Mouse (Mus musculus) liver, embryonic 12.5 days (tissue): ENCODE measurements around the gene Lpar1. TPM values are rescaled to one million over a fixed set of nuclear protein-coding genes. Genes with fewer than 3 reads are reported as not detected.

ENCODE experiments used
- ATAC-seq: fragments of 200-750 bp; cut with Nextera tagmentation; 2 replicates; pipeline ENCODE4 v1.8.0; 2017; ENCODE audit warnings: moderate number of reproducible peaks, mild to moderate bottlenecking, moderate library complexity
- H3K27ac ChIP-seq: fragments of 300-500 bp; sonication (generic); 2 replicates; pipeline ENCODE4 v1.5.1; 2016; ENCODE audit warnings: mild to moderate bottlenecking
- H3K27me3 ChIP-seq: fragments of 300-500 bp; sonication (generic); replicated peaks from 2 replicates; pipeline ENCODE4 v1.6.1; 2016; ENCODE audit warnings: mild to moderate bottlenecking, moderate library complexity
- H3K36me3 ChIP-seq: fragments of 300-500 bp; sonication (generic); 2 replicates; pipeline ENCODE4 v1.6.1; 2016; ENCODE audit warnings: mild to moderate bottlenecking, moderate library complexity
- H3K4me1 ChIP-seq: fragments of 300-500 bp; sonication (generic); 2 replicates; pipeline ENCODE4 v1.6.1; 2016
- H3K4me2 ChIP-seq: fragments of 300-500 bp; sonication (generic); 2 replicates; pipeline ENCODE4 v1.6.1; 2016; ENCODE audit warnings: mild to moderate bottlenecking, moderate library complexity
- H3K4me3 ChIP-seq: fragments of 300-500 bp; sonication (generic); 2 replicates; pipeline ENCODE4 v1.5.1; 2016; ENCODE audit warnings: mild to moderate bottlenecking, moderate library complexity
- H3K9ac ChIP-seq: fragments of 300-500 bp; sonication (generic); 2 replicates; pipeline ENCODE4 v1.6.1; 2016; ENCODE audit warnings: mild to moderate bottlenecking, moderate library complexity
- H3K9me3 ChIP-seq: fragments of 300-500 bp; sonication (generic); replicated peaks from 2 replicates; pipeline ENCODE4 v1.6.1; 2016; ENCODE audit warnings: mild to moderate bottlenecking, moderate library complexity
- WGBS: fragments of 180-500 bp; shearing (Covaris S2); methylation state at CpG from one replicate; pipeline ENCODE4 v1.1.7; 2016; ENCODE audit not compliant: insufficient replicate concordance; 5-methylcytosine and 5-hydroxymethylcytosine counted together
- polyA plus RNA-seq: library from polyadenylated mRNA; unstranded; fragments of >200 nt; fragmentation: Nextera tagmentation; extraction: Ambion mirVana; gene quantifications from 2 replicates; pipeline ENCODE4 v1.2.1, GENCODE M21; 2016

Gene Lpar1
- polyA plus RNA-seq, result 8.8 and 10.9 TPM in 2 replicates

- H3K4me3 ChIP-seq, result peak within 1 kb of the TSS; percentile 61
- H3K36me3 ChIP-seq, result no peaks in the 10 kb centered on the region
- no peak for ATAC-seq
- H3K27ac ChIP-seq, result no peak within 1 kb of the TSS
- peaks cover 18% of the 10 kb centered on the region for H3K4me1 ChIP-seq
- peaks cover 37% of the 10 kb centered on the region for H3K27me3 ChIP-seq
- H3K9ac ChIP-seq, result peak within 1 kb of the TSS; percentile 53
- 7% methylated on average over 18 of the region's 19 CpGs for WGBS
- peak within 1 kb of the TSS; percentile 82 for H3K4me2 ChIP-seq
- no peaks in the 10 kb centered on the region for H3K9me3 ChIP-seq
Measured at GRCm38 (mm10) chr4:58553631-58554358, at the start of gene Lpar1. Gene Lpar1, minus strand, starts transcription at chr4:58553898.

- Histone ChIP-seq H3K36me3 (no peaks in the 10 kb centered on the region), H3K9ac (no peak overlapping the region), H3K27ac (no peak overlapping the region), H3K4me3 (no peak overlapping the region), H3K27me3 (no peaks in the 10 kb centered on the region), H3K4me2 (no peak overlapping the region), H3K4me1 (no peaks in the 10 kb centered on the region), H3K9me3 (no peaks in the 10 kb centered on the region)
- WGBS, result 12% methylated on average over 2 of the region's 2 CpGs
- ATAC-seq, result no peak
Measured at GRCm38 (mm10) chr4:58585942-58586341, 32.2 kb upstream of the Lpar1 start.

GRCm38 (mm10) chr4:58581191-58581590 lies 27.5 kb upstream of the Lpar1 start:
- Histone ChIP-seq H3K27ac (no peak overlapping the region), H3K4me3 (no peak overlapping the region), H3K4me2 (no peak overlapping the region), H3K4me1 (no peaks in the 10 kb centered on the region), H3K9ac (no peak overlapping the region), H3K9me3 (no peaks in the 10 kb centered on the region), H3K27me3 (no peaks in the 10 kb centered on the region), H3K36me3 (no peaks in the 10 kb centered on the region)
- ATAC-seq, result no peak
- 52% methylated on average over 7 of the region's 7 CpGs for WGBS

GRCm38 (mm10) chr4:58580516-58580915 lies 26.8 kb upstream of the Lpar1 start:
- Histone ChIP-seq H3K4me1 (no peaks in the 10 kb centered on the region), H3K4me3 (no peak overlapping the region), H3K9ac (no peak overlapping the region), H3K36me3 (no peaks in the 10 kb centered on the region), H3K27ac (no peak overlapping the region), H3K27me3 (no peaks in the 10 kb centered on the region), H3K4me2 (no peak overlapping the region), H3K9me3 (no peaks in the 10 kb centered on the region)
- ATAC-seq, result no peak
- 81% methylated on average over 5 of the region's 5 CpGs for WGBS

GRCm38 (mm10) chr4:58580098-58580497 lies 26.4 kb upstream of the Lpar1 start:
- Histone ChIP-seq H3K27me3 (no peaks in the 10 kb centered on the region), H3K9ac (no peak overlapping the region), H3K4me2 (no peak overlapping the region), H3K4me3 (no peak overlapping the region), H3K9me3 (no peaks in the 10 kb centered on the region), H3K36me3 (no peaks in the 10 kb centered on the region), H3K4me1 (no peaks in the 10 kb centered on the region), H3K27ac (no peak overlapping the region)
- 61% methylated on average over 10 of the region's 10 CpGs for WGBS
- no peak for ATAC-seq

- H3K4me3 ChIP-seq, result no peak overlapping the region
- 56% methylated on average over 2 of the region's 2 CpGs for WGBS
- no peak overlapping the region for H3K9ac ChIP-seq
- no peaks in the 10 kb centered on the region for H3K27me3 ChIP-seq
- no peak overlapping the region for H3K4me2 ChIP-seq
- H3K4me1 ChIP-seq, result no peaks in the 10 kb centered on the region
- no peaks in the 10 kb centered on the region for H3K9me3 ChIP-seq
- ATAC-seq, result no peak
- no peak overlapping the region for H3K27ac ChIP-seq
- no peaks in the 10 kb centered on the region for H3K36me3 ChIP-seq
Measured at GRCm38 (mm10) chr4:58578488-58578887, 24.8 kb upstream of the Lpar1 start.

GRCm38 (mm10) chr4:58577382-58578048 lies 23.8 kb upstream of the Lpar1 start:
- Histone ChIP-seq H3K4me3 (no peak overlapping the region), H3K9me3 (no peaks in the 10 kb centered on the region), H3K36me3 (no peaks in the 10 kb centered on the region), H3K27me3 (no peaks in the 10 kb centered on the region), H3K9ac (no peak overlapping the region), H3K27ac (no peak overlapping the region), H3K4me1 (no peaks in the 10 kb centered on the region), H3K4me2 (no peak overlapping the region)
- 26% methylated on average over 5 of the region's 5 CpGs for WGBS
- no peak for ATAC-seq

- no peaks in the 10 kb centered on the region for H3K9me3 ChIP-seq
- H3K36me3 ChIP-seq, result no peaks in the 10 kb centered on the region
- H3K4me3 ChIP-seq, result no peak overlapping the region
- no peak for ATAC-seq
- no peaks in the 10 kb centered on the region for H3K4me1 ChIP-seq
- no peak overlapping the region for H3K9ac ChIP-seq
- 63% methylated on average over 6 of the region's 6 CpGs for WGBS
- H3K27ac ChIP-seq, result no peak overlapping the region
- H3K27me3 ChIP-seq, result no peaks in the 10 kb centered on the region
- H3K4me2 ChIP-seq, result no peak overlapping the region
Measured at GRCm38 (mm10) chr4:58575831-58576230, 22.1 kb upstream of the Lpar1 start.

GRCm38 (mm10) chr4:58574024-58574423 lies 20.3 kb upstream of the Lpar1 start:
- H3K4me3 ChIP-seq, result no peak overlapping the region
- no peak overlapping the region for H3K9ac ChIP-seq
- no peaks in the 10 kb centered on the region for H3K27me3 ChIP-seq
- no peaks in the 10 kb centered on the region for H3K9me3 ChIP-seq
- no peak for ATAC-seq
- no peak overlapping the region for H3K27ac ChIP-seq
- H3K4me2 ChIP-seq, result no peak overlapping the region
- H3K4me1 ChIP-seq, result no peaks in the 10 kb centered on the region
- no peaks in the 10 kb centered on the region for H3K36me3 ChIP-seq
- 65% methylated on average over 6 of the region's 6 CpGs for WGBS

GRCm38 (mm10) chr4:58572446-58572845 lies 18.7 kb upstream of the Lpar1 start:
- ATAC-seq, result no peak
- Histone ChIP-seq H3K4me1 (no peaks in the 10 kb centered on the region), H3K27ac (no peak overlapping the region), H3K4me2 (no peak overlapping the region), H3K27me3 (no peaks in the 10 kb centered on the region), H3K36me3 (no peaks in the 10 kb centered on the region), H3K9ac (no peak overlapping the region), H3K4me3 (no peak overlapping the region), H3K9me3 (no peaks in the 10 kb centered on the region)
- 50% methylated on average over 2 of the region's 2 CpGs for WGBS

GRCm38 (mm10) chr4:58571661-58572060 lies 18.0 kb upstream of the Lpar1 start:
- H3K4me1 ChIP-seq, result no peaks in the 10 kb centered on the region
- ATAC-seq, result no peak
- H3K9me3 ChIP-seq, result no peaks in the 10 kb centered on the region
- H3K36me3 ChIP-seq, result no peaks in the 10 kb centered on the region
- no peak overlapping the region for H3K4me2 ChIP-seq
- no peak overlapping the region for H3K9ac ChIP-seq
- H3K27me3 ChIP-seq, result no peaks in the 10 kb centered on the region
- H3K4me3 ChIP-seq, result no peak overlapping the region
- 53% methylated on average over 3 of the region's 3 CpGs for WGBS
- no peak overlapping the region for H3K27ac ChIP-seq

GRCm38 (mm10) chr4:58571232-58571631 lies 17.5 kb upstream of the Lpar1 start:
- H3K4me1 ChIP-seq, result no peaks in the 10 kb centered on the region
- no peak for ATAC-seq

More at GRCm38 (mm10) chr4:58571232-58571631, 17.5 kb upstream of the Lpar1 start:
- no peak overlapping the region for H3K4me2 ChIP-seq
- no peaks in the 10 kb centered on the region for H3K36me3 ChIP-seq
- no peak overlapping the region for H3K4me3 ChIP-seq
- no peak overlapping the region for H3K27ac ChIP-seq
- 52% methylated on average over 1 of the region's 1 CpGs for WGBS
- no peaks in the 10 kb centered on the region for H3K27me3 ChIP-seq
- no peak overlapping the region for H3K9ac ChIP-seq
- no peaks in the 10 kb centered on the region for H3K9me3 ChIP-seq
